Mouse (Mus musculus): ENCODE results near the gene Rps9.
"Not testable (repeated sequence)": the region's sequence is repeated elsewhere in the genome, so short reads cannot be mapped to it uniquely, and the experiment has no call there.

GRCm38 (mm10) chr7:3720268-3720667, 16.5 kb downstream of the Rps9 start, which contains the start of gene Pirb:
- not testable (repeated sequence) for TF ChIP-seq USF1 (IDR thresholded peaks at IDR 0.05; ENCODE audit: low read depth); E2F4 (IDR thresholded peaks at IDR 0.05; ENCODE audit: insufficient read depth); POLR2A (IDR thresholded peaks at IDR 0.05; ENCODE audit: insufficient read length, low read depth)
